In the genomic region with DNA sequence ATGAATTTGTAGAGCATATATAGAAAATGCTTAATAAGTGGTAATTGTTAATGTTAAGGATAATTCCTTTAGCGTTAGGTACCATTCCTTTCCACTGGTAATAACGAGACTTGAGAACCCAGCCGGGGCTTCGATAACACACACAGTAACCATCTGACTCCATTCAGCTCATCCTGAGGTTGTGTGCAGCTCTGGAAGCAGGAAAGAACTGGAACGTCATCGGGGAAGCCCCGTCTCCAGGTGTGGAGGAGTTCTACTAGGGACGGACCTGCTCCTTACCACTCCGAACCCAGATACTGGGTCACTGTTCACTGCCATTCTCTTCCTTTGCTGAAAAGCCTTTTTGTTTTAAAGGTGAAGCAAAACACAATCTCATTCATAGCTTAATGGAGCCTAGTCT, we compare ENCODE assay signal across 22 mouse cellular contexts. TPM values are rescaled to one million over a fixed set of nuclear protein-coding genes. Genes with fewer than 3 reads are reported as not detected.
DNase-seq lines count a peak whose midpoint lies in the region; ATAC-seq and TF ChIP-seq lines count a peak whose summit lies in the region.
"Had no signal": no experiment of that assay in that cellular context is flagged by ENCODE, and none has a peak within 500 bp of the region (broad histone marks: within the 10 kb centered on the region; RNA-seq: fewer than 3 reads in every experiment).

No protein-coding gene starts in this region.

- 0 out of 2 replicates have a peak, but pooled peaks cover 7% of the 10 kb centered on the region for H3K27me3 ChIP-seq in forebrain, embryonic 15.5 days
- 0 out of 2 replicates have a peak, but pooled peaks cover 11% of the 10 kb centered on the region for H3K27me3 ChIP-seq in forebrain, embryonic 14.5 days (replicated peaks; ENCODE audit: control insufficient read depth, insufficient read depth, low read length)
- H3K27me3 ChIP-seq in stomach, postnatal 0 days (ENCODE audit: control insufficient read depth, insufficient read depth, low read length): no peaks in the 10 kb centered on the region; the same call in 1 of the 2 replicates

- no peak for TF ChIP-seq CTCF in left cerebral cortex, adult 2 months (IDR thresholded peaks at IDR 0.05)
- TF ChIP-seq CTCF in stomach, postnatal 0 days (IDR thresholded peaks at IDR 0.05; ENCODE audit: low read depth): no peak

- ATAC-seq in forebrain, embryonic 15.5 days (replicated peaks): no peak
- ATAC-seq in forebrain, embryonic 14.5 days: no peak
- 0 out of 2 replicates have a peak, but pooled peaks have one; percentile 14 for ATAC-seq in stomach, postnatal 0 days (ENCODE audit: low FRiP score, low TSS enrichment)
- ATAC-seq: intestine, postnatal 0 days; liver, postnatal 0 days had no signal

- DNase-seq in forebrain, embryonic 14.5 days (ENCODE audit: low spot score): no peak
- peak in 1 of 2 experiments; percentile 7 for DNase-seq in left cerebral cortex, adult 2 months (ENCODE audit: extremely low spot score in 1 of 2, low spot score in 2 of 2)
- DNase-seq in left cerebral cortex, postnatal 25 days (ENCODE audit: low spot score in 2 of 2): no peak
- DNase-seq in R1 (ENCODE audit: low read depth, low spot score): peak; percentile 34
- peak; percentile 28 for DNase-seq in stomach, postnatal 0 days (ENCODE audit: low spot score)
- no peak for DNase-seq in heart, postnatal 10 days
- DNase-seq: adrenal gland, postnatal 36 days; layer of hippocampus, postnatal 36 days; liver, postnatal 0 days; lung, postnatal 10 days; right cerebral cortex, postnatal 25 days; thymus, adult 2 months had no signal

- no peak overlapping the region for H3K27ac ChIP-seq in forebrain, embryonic 15.5 days (replicated peaks)
- no peak overlapping the region for H3K27ac ChIP-seq in forebrain, embryonic 14.5 days (ENCODE audit: low read depth, low read length)
- peak overlapping the region; percentile 1; the same call in 1 of the 2 replicates for H3K27ac ChIP-seq in left cerebral cortex, adult 2 months
- H3K27ac ChIP-seq in stomach, postnatal 0 days (replicated peaks): 0 out of 2 replicates have a peak overlapping the region, but pooled peaks have one; percentile 1
- H3K27ac ChIP-seq: heart, embryonic 10.5 days; hindbrain, embryonic 14.5 days; midbrain, embryonic 12.5 days; stomach, embryonic 15.5 days had no signal

- 89% methylated on average over 9 of the region's 9 CpGs for WGBS in forebrain, embryonic 15.5 days
- WGBS in forebrain, embryonic 14.5 days: 90% methylated on average over 9 of the region's 9 CpGs
- WGBS in stomach, postnatal 0 days: 88% methylated on average over 9 of the region's 9 CpGs

- no peaks in the 10 kb centered on the region for H3K9me3 ChIP-seq in forebrain, embryonic 15.5 days
- no peaks in the 10 kb centered on the region for H3K9me3 ChIP-seq in forebrain, embryonic 14.5 days (replicated peaks; ENCODE audit: control insufficient read depth, low read length)
- H3K9me3 ChIP-seq in stomach, postnatal 0 days (ENCODE audit: control insufficient read depth, low read length): no peaks in the 10 kb centered on the region
- H3K9me3 ChIP-seq: heart, embryonic 10.5 days; midbrain, embryonic 12.5 days; stomach, embryonic 15.5 days had no signal

- H3K9ac ChIP-seq in forebrain, embryonic 15.5 days (replicated peaks): no peak overlapping the region
- no peak overlapping the region for H3K9ac ChIP-seq in forebrain, embryonic 14.5 days (ENCODE audit: low read length)
- no peak overlapping the region for H3K9ac ChIP-seq in stomach, postnatal 0 days (ENCODE audit: low read length)
- H3K9ac ChIP-seq: hindbrain, embryonic 14.5 days; liver, postnatal 0 days; midbrain, embryonic 12.5 days; stomach, embryonic 15.5 days had no signal

- TF ChIP-seq EP300 in stomach, postnatal 0 days (optimal IDR thresholded peaks at IDR 0.05): no peak

- H3K4me1 ChIP-seq in forebrain, embryonic 15.5 days: peaks cover 12% of the 10 kb centered on the region
- H3K4me1 ChIP-seq in forebrain, embryonic 14.5 days (ENCODE audit: control insufficient read depth, insufficient read depth, low read length): no peaks in the 10 kb centered on the region
- H3K4me1 ChIP-seq in stomach, postnatal 0 days (replicated peaks; ENCODE audit: control insufficient read depth, insufficient read depth): no peaks in the 10 kb centered on the region

- intact Hi-C loops in left cerebral cortex, adult 2 months (cut with DNase I): loop anchor here (2.0 to 5.0 kb wide), 3 partner anchors 53 to 170 kb away; no protein-coding TSS in a partner anchor
- intact Hi-C loops in left cerebral cortex, postnatal 25 days (cut with DNase I): loop anchor here (5.0 kb wide), 3 partner anchors 50 to 120 kb away; no protein-coding TSS in a partner anchor
- intact Hi-C loops in heart, postnatal 10 days (cut with DNase I): no loop called here

- H3K36me3 ChIP-seq in forebrain, embryonic 15.5 days: no peaks in the 10 kb centered on the region
- no peaks in the 10 kb centered on the region for H3K36me3 ChIP-seq in forebrain, embryonic 14.5 days (ENCODE audit: control insufficient read depth, insufficient read depth, low read length)
- no peaks in the 10 kb centered on the region for H3K36me3 ChIP-seq in stomach, postnatal 0 days (ENCODE audit: control insufficient read depth, insufficient read depth, low read length)
- H3K36me3 ChIP-seq: heart, embryonic 10.5 days; midbrain, embryonic 12.5 days; stomach, embryonic 15.5 days had no signal

- H3K4me3 ChIP-seq in forebrain, embryonic 15.5 days: no peak overlapping the region
- no peak overlapping the region for H3K4me3 ChIP-seq in forebrain, embryonic 14.5 days (ENCODE audit: low read depth, low read length)
- H3K4me3 ChIP-seq in left cerebral cortex, adult 2 months: peak overlapping the region; percentile 85
- H3K4me3 ChIP-seq in stomach, postnatal 0 days (ENCODE audit: low read depth, low read length): no peak overlapping the region
- H3K4me3 ChIP-seq: heart, embryonic 10.5 days; midbrain, embryonic 12.5 days; stomach, embryonic 15.5 days had no signal

- 0 out of 2 replicates have a peak overlapping the region, but pooled peaks have one; percentile 9 for H3K4me2 ChIP-seq in forebrain, embryonic 15.5 days (replicated peaks)
- no peak overlapping the region for H3K4me2 ChIP-seq in forebrain, embryonic 14.5 days (ENCODE audit: low read length)
- no peak overlapping the region for H3K4me2 ChIP-seq in stomach, postnatal 0 days (replicated peaks; ENCODE audit: low read depth)
- H3K4me2 ChIP-seq: midbrain, embryonic 12.5 days; stomach, embryonic 15.5 days had no signal

RNA-seq across cellular contexts. Expression of a gene that starts 2.6 kb away (rescaled TPM):
- 72.1 and 74.3 TPM in 2 replicates for polyA plus RNA-seq in forebrain, embryonic 15.5 days (2015; fragmentation: Nextera tagmentation; extraction: Ambion mirVana)
- 61.5 and 71.3 TPM in 2 replicates for polyA plus RNA-seq in forebrain, embryonic 14.5 days (2014; fragmentation: Nextera tagmentation; extraction: Ambion mirVana)
- 100 to 1,000 TPM; 247 to 282 TPM for total RNA-seq in left cerebral cortex, adult 2 months (2021)
- 100 to 1,000 TPM; 275 to 288 TPM for total RNA-seq in left cerebral cortex, postnatal 25 days (2021)
- polyA plus RNA-seq in stomach, postnatal 0 days (2015; fragmentation: Nextera tagmentation; extraction: Ambion mirVana): 9.7 and 12.0 TPM in 2 replicates
- 1 to 10 TPM; 1.0 to 1.3 TPM for total RNA-seq in heart, postnatal 10 days (2021)
- total RNA-seq: common myeloid progenitor, adult 5-6 weeks; megakaryocyte progenitor cell, adult 5-6 weeks had no signal
- polyA plus RNA-seq: C2C12; liver, adult 2 months; liver, postnatal 0 days had no signal

Comparison
In these comparisons a context has a peak if more than half of its experiments do, and no peak if none do; other contexts are left out.
1. H3K27ac ChIP-seq: peak in left cerebral cortex, adult 2 months (single experiment) and stomach, postnatal 0 days (single experiment); none in forebrain, embryonic 15.5 days (single experiment) and forebrain, embryonic 14.5 days (single experiment).
2. DNase-seq: peak in R1 (single experiment) and stomach, postnatal 0 days (single experiment); none in forebrain, embryonic 14.5 days (single experiment), left cerebral cortex, postnatal 25 days (0 of 2) and heart, postnatal 10 days (0 of 2).
3. RNA of a gene that starts 2.6 kb away (total RNA-seq): 275 to 288 TPM in left cerebral cortex, postnatal 25 days and 247 to 282 TPM in left cerebral cortex, adult 2 months; 1.0 to 1.3 TPM in heart, postnatal 10 days; every median in the first group is over 100 times any median in the second.